Comparison of ENCODE assay signal across 14 mouse cellular contexts in the genomic region with DNA sequence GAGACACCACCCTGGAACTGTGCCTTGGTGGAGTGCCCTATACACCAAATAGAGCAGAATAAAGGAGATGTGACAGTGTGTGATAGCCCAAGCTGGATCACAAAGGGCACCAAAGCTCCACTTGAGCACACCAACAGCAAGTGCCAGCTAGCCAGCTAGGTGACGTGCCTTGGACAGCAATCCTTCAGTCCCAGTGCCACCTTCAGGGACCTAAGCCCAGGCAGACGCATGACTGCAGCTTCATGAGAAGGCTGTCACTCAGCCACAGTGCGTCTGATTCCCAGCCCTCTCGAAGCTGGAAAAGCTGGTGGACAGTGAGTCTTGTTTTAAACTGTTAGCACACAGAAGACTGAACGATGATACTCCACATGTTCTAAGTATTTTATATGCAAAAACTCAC.
DNase-seq lines count a peak whose midpoint lies in the region.
"Had no signal": no experiment of that assay in that cellular context is flagged by ENCODE, and none has a peak within 500 bp of the region (broad histone marks: within the 10 kb centered on the region; RNA-seq: fewer than 3 reads in every experiment).

No protein-coding gene starts in this region.

- intact Hi-C loops in heart, postnatal 10 days (cut with DNase I) = loop anchor here (10.0 kb wide), 1 partner anchor 925 kb away; no protein-coding TSS in a partner anchor

- DNase-seq in adrenal gland, postnatal 14 days = peak; percentile 26
- no peak for DNase-seq in adrenal gland, adult 2 months
- DNase-seq in heart, adult 11 months = peak; percentile 93
- no peak for DNase-seq in heart, postnatal 10 days
- DNase-seq in adipocyte (ENCODE audit: low spot score) = peak; percentile 76
- DNase-seq in skeletal muscle tissue, adult 2 months (ENCODE audit: low read depth, low spot score) = peak; percentile 84
- DNase-seq in spleen, postnatal 10 days (ENCODE audit: low spot score in 2 of 2) = no peak
- DNase-seq: adrenal gland, postnatal 25 days; B cell, adult 2 months; cerebellum, adult 11-12 months; cerebellum, adult 9-10 months; cerebellum, postnatal 25 days; heart, postnatal 4 days; kidney, adult 8-10 months had no signal

Comparison
In these comparisons a context has a peak if more than half of its experiments do, and no peak if none do; other contexts are left out.
1. DNase-seq: peak in adrenal gland, postnatal 14 days (single experiment), heart, adult 11 months (single experiment), adipocyte (single experiment) and skeletal muscle tissue, adult 2 months (single experiment); none in adrenal gland, adult 2 months (single experiment), heart, postnatal 10 days (0 of 2) and spleen, postnatal 10 days (0 of 2).